In genomic region chr6:8777411-8778295, GRCm38 (mm10) we compare ENCODE assay signal across 8 mouse cellular contexts. TPM values are rescaled to one million over a fixed set of nuclear protein-coding genes. Genes with fewer than 3 reads are reported as not detected.
DNase-seq lines count a peak whose midpoint lies in the region; ATAC-seq lines count a peak whose summit lies in the region.

No protein-coding gene starts in this region.

- H3K36me3 ChIP-seq in intestine, embryonic 15.5 days: no peaks in the 10 kb centered on the region

- H3K9me3 ChIP-seq in intestine, embryonic 15.5 days: no peaks in the 10 kb centered on the region

- intact Hi-C loops in left cerebral cortex, postnatal 10 days (cut with DNase I): no loop called here

- DNase-seq in gastrocnemius, adult 18-20 months (ENCODE audit: low spot score): peak; percentile 6
- no peak for DNase-seq in gastrocnemius, adult 8-10 months (ENCODE audit: low spot score in 2 of 2)
- peak; percentile 75 for DNase-seq in embryo, embryonic 10 days (ENCODE audit: low spot score)
- DNase-seq in gonadal fat pad, adult 2 months (ENCODE audit: low read depth): peak; percentile 13
- peak; percentile 52 to 88 for DNase-seq in left cerebral cortex, postnatal 10 days (ENCODE audit: extremely low spot score in 1 of 2, low spot score in 2 of 2)
- peak; percentile 78 for DNase-seq in right cerebral cortex, postnatal 14 days

- H3K27me3 ChIP-seq in intestine, embryonic 15.5 days (replicated peaks): no peaks in the 10 kb centered on the region

- peak overlapping the region; percentile 97 for H3K4me2 ChIP-seq in intestine, embryonic 15.5 days (replicated peaks)

- H3K4me3 ChIP-seq in intestine, embryonic 15.5 days (replicated peaks): peak overlapping the region; percentile 70

- peak; percentile 98 for ATAC-seq in intestine, embryonic 15.5 days
- ATAC-seq in megakaryocyte, adult 5-6 weeks (ENCODE audit: poor library complexity, severe bottlenecking): peak; percentile 84

- 0 out of 2 replicates have a peak overlapping the region, but pooled peaks have one; percentile 40 for H3K27ac ChIP-seq in intestine, embryonic 15.5 days

- 0 out of 2 replicates have a peak, but pooled peaks cover 6% of the 10 kb centered on the region for H3K4me1 ChIP-seq in intestine, embryonic 15.5 days (replicated peaks)

- WGBS in intestine, embryonic 15.5 days: under 1% methylated on average over 67 of the region's 69 CpGs

- H3K9ac ChIP-seq in intestine, embryonic 15.5 days: peak overlapping the region; percentile 65

RNA-seq across cellular contexts. Expression of gene Ica1, which starts 0.6 kb away (rescaled TPM):
- total RNA-seq in gastrocnemius, adult 18-20 months (2021): 1 to 10 TPM; 1.5 to 1.7 TPM
- 1 to 10 TPM in 3 of 4 experiments, under 1 TPM in 1; 0.89 to 1.7 (median 1.3) TPM for total RNA-seq in gastrocnemius, adult 8-10 months (2022)
- 6.4 and 7.0 TPM in 2 replicates for polyA plus RNA-seq in gonadal fat pad, adult 2 months (2012; rRNA removed)
- polyA plus RNA-seq in intestine, embryonic 15.5 days (2015; fragmentation: Nextera tagmentation; extraction: Ambion mirVana): 19.5 and 23.6 TPM in 2 replicates
- total RNA-seq in left cerebral cortex, postnatal 10 days (2021): 10 to 100 TPM; 62.1 to 66.6 TPM
- total RNA-seq in megakaryocyte, adult 5-6 weeks (2015): 4.4 and 7.2 TPM in 2 replicates
- 4.8 and 13.3 TPM in 2 replicates for total RNA-seq in megakaryocyte, adult 5-6 weeks (2017)

Comparison
In these comparisons a context has a peak if more than half of its experiments do, and no peak if none do; other contexts are left out.
1. DNase-seq: peak in gastrocnemius, adult 18-20 months (single experiment), embryo, embryonic 10 days (single experiment), gonadal fat pad, adult 2 months (single experiment), left cerebral cortex, postnatal 10 days (2 of 2) and right cerebral cortex, postnatal 14 days (single experiment); none in gastrocnemius, adult 8-10 months (0 of 2).
2. RNA of gene Ica1, which starts 0.6 kb away (total RNA-seq): 62.1 to 66.6 TPM in left cerebral cortex, postnatal 10 days; 4.4 to 13.3 TPM in megakaryocyte, adult 5-6 weeks, 1.5 to 1.7 TPM in gastrocnemius, adult 18-20 months and 0.89 to 1.7 TPM in gastrocnemius, adult 8-10 months; every median in the first group is over 4 times any median in the second.